Mouse (Mus musculus) cerebral cortex, adult 2 months (tissue): ENCODE data around the gene Alppl2.

ENCODE experiments used
- WGBS: fragments of 180-500 bp; shearing (Covaris S2); methylation state at CpG from one replicate; pipeline ENCODE4 v1.1.7; 2018; 5-methylcytosine and 5-hydroxymethylcytosine counted together

The Alppl2 gene

DNA sequence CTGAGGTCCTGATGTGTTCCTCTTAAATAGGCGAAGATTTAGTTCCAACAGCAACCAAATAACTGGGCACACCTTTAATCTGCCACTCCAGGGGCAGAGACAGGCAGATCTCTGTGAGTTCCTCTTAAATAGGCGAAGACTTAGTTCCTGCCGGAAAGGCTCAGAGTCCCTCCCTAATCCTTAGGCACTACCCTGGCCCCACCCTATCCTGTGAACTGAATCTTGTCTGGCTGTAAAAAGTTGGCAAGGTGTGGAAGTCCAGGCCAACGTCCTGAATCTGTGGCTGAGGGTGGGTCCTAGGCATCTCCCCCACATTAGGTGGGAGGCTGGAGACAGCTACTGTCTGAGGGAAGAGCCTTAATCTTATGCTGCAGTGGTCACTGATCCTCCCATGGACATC, at the start of gene Alppl2:
TSS of gene Alppl2 (minus strand) at position 101 of the 400 bp plus-strand sequence.
- WGBS = 84% methylated on average over 4 of the region's 4 CpGs

DNA sequence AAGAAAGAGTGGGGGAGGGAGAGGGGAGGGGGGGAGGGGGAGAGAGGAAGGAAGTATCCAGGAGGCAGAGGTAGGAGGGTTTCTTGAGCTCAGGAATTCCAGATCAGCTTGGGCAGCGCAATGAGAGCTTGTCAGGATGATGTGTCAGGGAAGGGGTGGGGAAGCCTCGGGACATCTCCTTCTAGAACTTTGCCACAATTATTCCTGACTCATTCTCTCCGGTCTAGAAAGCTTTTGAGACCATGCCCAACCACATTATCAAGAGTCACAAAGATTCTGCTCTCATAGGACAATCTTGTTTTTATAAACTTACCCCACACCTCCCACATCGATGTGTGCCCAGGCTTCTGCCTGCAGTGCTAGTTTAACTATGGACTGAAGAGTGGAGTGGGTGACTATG, 42.1 kb upstream of the Alppl2 start:
- 77% methylated on average over 4 of the region's 4 CpGs for WGBS

DNA sequence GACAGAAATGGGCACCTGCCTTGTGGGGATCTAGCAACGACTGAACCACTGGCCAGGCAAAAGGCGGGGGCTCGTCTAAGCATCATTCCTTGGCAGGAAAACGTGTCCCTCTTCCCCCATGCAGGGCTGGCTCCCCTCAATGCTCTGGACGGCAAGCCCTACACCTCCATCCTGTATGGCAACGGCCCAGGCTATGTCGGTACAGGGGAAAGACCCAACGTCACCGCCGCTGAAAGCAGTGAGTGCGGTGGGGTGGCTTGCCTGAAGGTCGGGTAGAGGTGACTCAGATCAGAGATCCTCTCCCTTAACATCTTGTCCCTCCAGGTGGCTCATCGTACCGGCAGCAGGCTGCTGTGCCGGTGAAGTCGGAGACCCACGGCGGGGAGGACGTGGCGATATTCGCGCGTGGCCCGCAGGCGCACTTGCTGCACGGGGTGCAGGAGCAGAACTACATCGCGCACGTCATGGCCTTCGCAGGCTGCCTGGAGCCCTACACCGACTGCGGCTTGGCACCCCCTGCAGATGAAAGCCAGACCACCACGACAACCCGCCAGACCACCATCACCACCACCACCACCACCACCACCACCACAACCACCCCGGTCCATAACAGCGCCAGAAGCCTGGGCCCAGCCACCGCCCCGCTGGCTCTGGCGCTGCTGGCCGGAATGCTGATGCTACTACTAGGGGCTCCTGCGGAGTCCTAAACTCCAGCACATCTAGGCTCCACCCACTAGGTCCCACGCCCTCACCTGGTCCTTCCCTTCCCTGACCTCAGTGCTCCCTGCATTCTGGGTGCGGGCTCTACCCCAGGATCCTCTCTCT, 37.7 kb upstream of the Alppl2 start:
- WGBS = 18% methylated on average over 40 of the region's 43 CpGs

DNA sequence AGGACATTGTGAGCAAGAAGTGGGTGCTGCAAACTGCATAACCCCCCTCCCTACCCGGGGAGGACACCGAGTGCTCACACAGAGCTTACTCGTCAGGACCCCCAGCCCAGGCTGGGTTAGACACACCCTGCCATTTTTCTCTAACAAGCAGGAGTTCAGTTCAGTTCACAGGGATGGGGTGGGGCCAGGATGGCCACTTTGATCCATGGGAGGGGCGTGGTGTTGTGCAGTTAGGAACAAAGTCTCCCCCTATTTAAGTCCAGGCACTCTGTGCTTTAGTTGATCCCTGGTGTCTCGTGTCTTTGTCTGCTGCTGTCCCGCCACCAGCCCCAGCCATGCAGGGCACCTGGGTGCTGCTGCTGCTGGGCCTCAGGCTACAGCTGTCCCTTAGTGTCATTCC, 34.9 kb upstream of the Alppl2 start, which contains the start of gene Akp3:
TSS of gene Akp3 (plus strand) at position 301 of the 400 bp plus-strand sequence.
- 87% methylated on average over 6 of the region's 6 CpGs for WGBS

DNA sequence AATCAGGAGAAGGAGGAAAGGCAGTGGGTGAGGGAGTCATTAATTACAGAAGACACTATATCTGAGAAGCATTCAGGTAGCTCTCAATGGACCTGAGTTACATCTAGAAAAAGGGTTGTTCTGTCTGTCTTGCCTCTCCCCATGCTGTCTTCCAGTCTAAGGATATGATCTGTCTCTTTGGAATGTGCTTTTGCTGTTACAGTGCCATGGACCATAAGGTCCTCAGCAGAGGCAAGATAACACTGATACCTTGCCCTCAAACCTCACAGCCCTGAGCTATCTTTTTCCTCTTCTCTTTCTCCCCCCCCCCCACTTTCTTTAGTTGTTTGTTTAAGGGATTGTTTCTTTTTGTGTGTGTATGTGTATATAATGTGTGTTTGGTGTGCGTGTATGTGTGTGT, 25.1 kb upstream of the Alppl2 start:
- WGBS = 87% methylated on average over 1 of the region's 1 CpGs

DNA sequence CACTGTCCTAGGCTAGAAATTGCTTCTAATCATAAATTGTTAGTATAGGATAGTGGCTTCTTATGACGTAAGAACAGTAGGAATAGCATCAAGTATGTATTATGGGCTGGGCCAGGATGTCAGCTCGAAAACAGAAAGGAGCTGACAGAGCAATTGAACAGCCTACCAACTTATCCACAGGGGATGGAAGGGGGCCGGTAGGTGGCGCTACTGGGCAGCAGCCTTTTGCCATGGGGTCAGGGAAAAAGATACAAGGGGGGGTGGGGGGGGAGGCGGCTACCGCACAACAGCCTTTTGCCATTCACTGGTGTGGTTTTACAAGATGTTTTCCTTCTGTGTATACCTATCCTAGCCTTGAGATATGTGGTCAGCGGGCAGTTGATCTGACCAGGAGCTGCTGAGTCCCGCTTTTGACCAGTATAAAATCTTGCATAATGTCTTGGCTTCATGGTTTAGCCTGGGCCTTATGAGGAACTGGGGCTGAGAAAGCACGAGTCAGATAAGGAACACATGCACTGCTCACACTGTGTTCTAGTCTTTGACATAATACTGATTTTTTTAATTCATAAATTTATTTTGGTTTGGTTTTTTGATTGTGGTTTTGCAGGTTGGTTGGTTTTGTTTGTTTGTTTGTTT, 22.1 kb upstream of the Alppl2 start:
- WGBS = 49% methylated on average over 9 of the region's 9 CpGs

DNA sequence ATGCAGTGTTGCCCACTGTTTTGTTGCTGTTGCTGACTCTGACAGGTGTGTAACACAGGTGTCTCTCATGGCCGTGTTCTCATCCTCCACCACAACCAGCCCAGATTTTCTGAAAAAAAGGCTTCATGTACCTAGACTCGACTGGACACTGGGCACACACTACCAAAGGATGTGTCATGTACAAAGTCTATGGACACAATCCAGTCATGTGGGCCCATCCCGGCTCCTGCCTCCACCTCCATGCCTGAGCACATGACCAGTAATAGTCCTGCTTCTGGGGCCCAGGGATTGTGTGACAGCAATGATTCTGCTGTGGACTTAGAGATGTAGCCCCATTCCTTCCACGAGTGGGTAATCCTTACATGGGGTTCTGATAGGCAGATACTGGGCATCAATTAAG, 18.8 kb upstream of the Alppl2 start:
- 91% methylated on average over 4 of the region's 4 CpGs for WGBS

DNA sequence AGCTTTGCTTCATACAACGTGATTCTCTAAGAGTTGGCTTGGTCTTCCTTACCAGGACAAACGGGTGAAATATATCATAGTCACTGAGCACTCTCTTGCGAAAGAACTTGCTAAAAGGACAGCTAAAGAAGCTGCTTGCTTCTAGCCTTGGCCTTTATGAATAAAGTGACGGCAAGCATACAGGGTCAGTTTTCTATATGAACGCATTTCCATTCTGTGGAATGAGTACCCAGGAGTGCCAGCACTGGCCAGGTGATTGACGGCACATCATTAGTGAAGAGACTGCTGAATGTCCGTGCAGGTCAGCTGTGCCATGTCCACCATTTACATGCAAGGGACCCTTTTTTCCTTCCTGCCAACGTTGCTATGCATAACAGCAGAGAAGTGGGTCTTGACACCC, 16.8 kb upstream of the Alppl2 start:
- 80% methylated on average over 8 of the region's 8 CpGs for WGBS

DNA sequence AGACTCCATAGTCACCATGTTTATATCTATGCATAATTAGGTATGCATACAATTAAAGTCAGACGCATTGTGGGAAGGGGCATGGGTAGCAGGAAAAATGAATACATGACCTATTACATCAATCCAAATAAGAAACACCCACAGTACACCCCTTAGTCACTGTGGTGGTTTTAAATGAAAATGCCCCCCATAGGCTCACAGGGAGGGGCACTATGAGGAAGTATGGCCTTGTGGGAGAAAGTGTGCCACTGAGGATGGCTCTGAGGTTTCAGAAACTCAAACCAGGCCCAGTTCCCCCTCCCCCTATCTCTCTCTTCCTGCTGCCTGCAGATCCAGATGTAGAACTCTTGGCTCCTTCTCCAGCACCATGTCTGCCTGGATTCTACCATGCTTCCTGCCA, 14.2 kb upstream of the Alppl2 start:
- 81% methylated on average over 1 of the region's 1 CpGs for WGBS

DNA sequence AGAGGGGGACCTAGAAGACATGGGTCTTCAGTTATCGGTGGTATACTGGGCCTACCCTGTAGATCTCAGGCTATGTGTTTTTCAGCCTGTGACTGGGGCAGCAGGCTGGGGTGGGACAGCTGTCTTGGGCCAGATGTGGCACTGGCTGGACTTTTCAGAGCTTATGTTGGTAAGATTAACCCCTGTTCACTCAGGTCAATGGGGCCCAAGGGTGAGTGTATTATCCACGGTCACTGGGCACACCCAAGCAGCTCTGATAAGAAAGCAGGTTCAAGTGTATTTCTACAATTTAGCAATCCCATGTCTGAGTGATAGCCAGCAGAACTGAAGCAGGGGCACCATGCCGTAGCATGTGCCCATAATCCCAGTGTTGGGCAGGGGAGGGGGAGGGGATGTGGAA, 12.4 kb upstream of the Alppl2 start:
- WGBS = 90% methylated on average over 3 of the region's 3 CpGs

DNA sequence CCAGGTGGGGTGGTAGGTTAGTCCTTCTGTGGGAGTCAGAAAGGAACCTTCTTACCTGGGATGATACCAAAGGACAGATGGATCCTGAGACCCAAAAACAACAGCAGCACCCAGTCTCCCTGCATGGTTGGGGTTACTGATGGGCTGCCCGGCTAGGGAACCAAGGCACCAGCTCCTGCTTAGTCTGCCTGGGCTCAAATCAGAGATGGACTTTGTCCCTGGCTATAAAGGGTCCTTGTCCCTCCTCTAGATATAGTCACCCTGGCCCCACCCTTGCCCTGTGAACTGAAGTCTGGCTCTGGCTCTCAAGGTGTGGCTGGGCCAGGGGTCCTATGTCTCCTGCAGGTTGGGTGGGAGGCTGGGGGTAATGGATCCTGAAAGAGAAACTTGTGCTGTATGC, 11.7 kb upstream of the Alppl2 start, which contains the start of gene Alpi:
TSS of gene Alpi (minus strand) at position 196 of the 400 bp plus-strand sequence.
- 100% methylated on average over 1 of the region's 1 CpGs for WGBS

DNA sequence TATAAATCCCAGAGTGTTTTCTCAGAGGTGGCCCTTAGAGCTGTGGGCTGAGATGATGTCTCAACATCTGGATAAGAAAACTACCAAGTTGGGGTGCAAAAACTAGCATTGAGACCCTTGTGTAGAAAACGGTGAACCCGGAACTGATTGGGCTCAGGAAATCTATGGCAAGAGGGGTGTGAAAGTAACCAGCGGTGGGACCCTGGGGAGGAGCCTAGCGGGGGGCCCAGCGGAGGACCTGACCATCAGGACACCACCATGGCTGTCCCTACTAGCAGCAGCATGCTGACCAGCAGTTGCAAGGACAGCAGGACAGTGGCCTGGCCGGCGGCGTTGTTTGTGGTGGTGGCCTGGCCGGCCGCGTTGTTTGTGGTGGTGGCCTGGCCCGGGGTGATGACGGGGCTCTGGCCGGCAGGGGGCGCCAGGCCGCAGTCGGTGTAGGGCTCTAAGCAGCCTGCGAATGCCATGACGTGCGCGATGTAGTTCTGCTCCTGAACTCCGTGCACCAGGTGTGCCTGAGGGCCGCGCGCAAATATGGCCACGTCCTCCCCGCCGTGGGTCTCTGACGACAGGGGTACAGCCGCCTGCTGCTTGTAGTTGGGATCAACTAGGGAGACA, 8.7 kb upstream of the Alppl2 start:
- WGBS = 19% methylated on average over 30 of the region's 30 CpGs

DNA sequence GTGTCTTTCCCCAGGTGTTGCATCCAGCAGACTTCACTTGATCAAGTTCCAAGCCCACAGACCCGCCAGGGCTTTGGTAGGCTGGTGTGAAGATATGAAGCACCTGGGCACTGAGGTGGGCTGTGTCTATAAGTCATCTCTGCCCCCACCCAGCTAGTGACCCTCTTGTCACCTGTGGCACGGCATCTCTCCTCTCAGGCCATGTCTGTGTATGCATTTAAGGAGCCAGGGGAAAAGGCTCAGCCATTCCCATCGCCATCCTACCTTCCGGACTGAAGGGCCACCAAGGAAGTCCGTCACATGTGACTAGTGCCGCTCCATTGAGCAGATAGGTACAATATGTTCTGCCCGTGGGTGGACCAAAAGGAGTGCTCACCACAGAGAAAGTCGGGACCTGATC, 5.9 kb upstream of the Alppl2 start:
- WGBS = 80% methylated on average over 8 of the region's 8 CpGs

DNA sequence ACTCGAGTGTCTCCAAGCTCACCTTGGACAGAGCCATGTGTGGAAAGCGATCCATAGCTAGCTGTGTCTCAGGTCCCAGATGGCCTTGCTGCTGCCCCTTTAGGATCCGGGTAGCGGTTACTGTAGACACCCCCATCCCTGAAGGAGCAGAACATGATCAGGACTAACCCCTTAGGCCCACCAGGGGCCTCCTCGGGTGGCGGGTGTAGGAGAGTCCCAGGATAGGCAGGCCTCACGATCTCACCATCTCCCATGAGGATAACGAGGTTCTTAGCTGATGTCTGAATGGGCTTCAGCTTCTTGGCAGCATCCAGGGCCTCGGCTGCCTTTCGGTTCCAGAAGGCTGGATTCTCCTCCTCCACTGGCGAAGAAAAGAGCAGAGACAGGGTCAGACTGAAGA, 477 bp downstream of the Alppl2 start:
- 88% methylated on average over 11 of the region's 11 CpGs for WGBS

DNA sequence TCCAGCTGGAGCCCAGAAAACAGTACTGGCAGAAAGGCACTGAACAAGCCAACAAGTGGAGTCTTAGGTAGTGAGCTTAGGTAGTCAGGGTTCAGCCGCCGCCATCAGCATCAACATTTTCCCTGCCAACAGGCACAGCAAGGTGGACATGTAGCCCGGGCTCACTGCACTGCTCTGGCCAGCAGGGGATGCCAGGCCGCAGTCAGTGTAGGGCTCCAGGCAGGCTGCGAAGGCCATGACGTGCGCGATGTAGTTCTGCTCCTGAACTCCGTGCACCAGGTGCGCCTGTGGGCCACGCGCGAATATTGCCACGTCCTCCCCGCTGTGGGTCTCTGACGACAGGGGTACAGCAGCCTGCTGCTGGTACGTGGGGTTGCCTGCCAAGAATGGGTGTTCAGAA, 2.8 kb downstream of the Alppl2 start:
- WGBS = 77% methylated on average over 17 of the region's 17 CpGs

DNA sequence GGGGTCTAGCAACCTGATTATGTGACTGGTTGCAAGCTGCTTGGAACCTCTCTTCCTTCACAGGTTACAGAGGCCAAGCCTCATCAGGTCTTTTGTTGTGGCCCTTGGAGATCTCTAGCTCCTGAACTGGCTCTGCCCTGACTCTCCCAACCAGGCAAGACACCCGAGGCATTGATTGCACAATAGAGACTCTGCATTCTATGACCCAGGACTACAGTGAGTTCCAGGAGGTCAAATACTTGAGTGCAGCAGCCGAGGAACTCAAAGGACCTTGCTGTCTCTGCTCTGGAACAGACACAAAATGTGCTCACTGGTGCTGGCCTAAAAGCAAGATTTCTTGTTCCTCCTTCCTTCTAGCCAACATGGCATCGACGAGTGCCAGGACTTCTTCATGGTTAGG, 3.5 kb downstream of the Alppl2 start:
- WGBS = 74% methylated on average over 4 of the region's 4 CpGs

DNA sequence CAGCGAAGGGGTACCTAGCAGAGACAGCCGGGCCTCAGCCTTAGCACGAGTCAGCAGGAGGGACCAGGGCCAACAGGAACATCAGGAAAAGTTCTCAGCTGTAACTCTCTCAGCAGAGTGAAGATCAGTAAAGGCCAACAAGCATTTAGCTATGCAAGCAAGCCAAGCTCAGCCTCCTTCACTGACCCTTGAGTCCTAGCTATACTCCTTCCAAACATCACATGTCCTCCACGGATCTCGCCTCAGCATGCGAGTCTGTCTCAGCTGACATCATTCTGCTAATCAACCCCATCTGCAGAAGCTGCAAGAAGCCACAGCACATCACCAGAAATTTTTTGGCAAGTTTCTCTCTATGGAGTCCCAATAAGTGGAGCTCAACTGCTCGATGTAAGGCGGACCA, 16.0 kb downstream of the Alppl2 start:
- WGBS = 90% methylated on average over 8 of the region's 8 CpGs

DNA sequence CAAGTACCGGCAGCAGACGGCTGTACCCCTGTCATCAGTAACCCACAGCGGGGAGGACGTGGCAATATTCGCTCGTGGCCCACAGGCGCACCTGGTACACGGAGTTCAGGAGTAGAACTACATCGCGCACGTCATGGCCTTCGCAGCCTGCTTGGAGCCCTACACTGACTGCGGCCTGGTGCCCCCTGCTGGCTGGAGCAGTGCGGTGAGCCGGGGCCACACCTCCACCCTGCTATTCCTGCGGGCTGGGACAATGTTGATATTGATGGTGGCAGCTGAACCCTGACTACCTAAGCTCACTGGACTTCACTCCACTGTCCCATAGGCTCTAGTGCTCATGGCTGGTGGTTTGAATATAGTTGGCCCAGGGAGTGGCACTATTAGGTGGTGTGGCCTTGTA, 19.0 kb downstream of the Alppl2 start:
- WGBS = 58% methylated on average over 16 of the region's 16 CpGs

DNA sequence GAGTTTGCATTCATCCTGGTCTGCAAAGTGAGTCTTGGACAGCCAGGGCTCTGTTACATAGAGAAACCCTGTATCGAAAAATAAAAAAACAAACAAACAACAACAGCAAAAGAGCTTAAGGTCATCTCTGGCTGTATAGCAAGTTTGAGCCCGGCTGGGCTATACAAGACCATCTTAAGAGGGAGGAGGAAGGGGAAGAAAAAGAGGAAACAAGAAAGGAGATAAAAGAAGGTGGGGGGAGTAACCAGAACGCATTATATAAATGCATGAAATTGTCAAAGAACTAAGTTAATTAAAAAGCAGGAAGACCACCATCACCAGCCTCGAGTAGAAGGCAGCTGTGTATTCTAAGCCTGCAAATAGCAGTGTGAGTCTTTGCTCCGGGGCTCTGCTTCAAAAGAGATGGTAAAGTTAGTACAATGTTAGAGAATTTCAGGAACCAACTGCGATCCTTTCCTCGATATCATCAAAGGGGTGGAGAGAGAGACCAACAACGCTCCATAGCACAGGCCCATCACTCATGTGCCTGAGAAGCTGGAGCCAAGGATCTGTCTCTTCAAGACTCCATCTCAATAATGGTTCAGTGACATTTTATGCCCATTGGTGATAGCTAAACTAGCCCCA, 30.6 kb downstream of the Alppl2 start:
- 80% methylated on average over 8 of the region's 8 CpGs for WGBS

DNA sequence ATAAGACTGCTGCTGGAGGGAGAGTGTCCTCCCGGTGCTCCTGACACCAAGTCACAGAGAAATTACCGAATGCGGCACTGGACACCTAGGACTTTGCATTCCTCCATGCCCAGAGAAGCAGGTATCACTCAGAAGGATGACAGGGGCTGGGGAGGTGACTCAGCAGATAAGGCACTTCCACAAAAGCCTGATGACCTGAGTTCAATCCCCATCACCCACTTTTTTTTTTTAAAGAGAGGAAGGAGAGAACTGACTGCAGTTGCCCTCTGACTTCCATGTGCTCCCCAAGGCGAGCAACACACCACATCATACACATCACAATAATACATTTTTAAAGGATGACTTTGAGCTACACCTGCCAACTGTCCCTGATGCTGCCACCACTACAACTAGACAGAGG, 32.7 kb downstream of the Alppl2 start:
- WGBS = 78% methylated on average over 4 of the region's 4 CpGs

DNA sequence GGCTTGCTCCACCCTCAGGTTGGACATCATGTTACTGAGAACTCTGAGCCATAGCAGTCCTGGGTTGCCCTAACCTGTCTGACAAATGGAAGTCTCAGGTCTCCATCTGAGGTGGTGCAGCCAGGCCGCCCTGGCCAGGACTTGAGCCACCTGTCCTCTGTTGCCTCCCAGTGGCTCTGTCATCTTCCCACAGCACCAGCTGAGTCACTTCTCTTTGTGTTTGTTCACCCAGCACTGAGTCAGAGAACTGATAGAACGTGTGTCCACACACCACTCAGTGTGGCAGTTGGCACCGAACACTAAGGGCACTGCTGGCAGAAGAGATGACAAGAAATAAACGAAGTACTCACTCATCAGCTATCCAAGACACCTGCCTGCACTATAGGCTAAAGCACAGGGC, 38.4 kb downstream of the Alppl2 start:
- WGBS = 54% methylated on average over 4 of the region's 4 CpGs

DNA sequence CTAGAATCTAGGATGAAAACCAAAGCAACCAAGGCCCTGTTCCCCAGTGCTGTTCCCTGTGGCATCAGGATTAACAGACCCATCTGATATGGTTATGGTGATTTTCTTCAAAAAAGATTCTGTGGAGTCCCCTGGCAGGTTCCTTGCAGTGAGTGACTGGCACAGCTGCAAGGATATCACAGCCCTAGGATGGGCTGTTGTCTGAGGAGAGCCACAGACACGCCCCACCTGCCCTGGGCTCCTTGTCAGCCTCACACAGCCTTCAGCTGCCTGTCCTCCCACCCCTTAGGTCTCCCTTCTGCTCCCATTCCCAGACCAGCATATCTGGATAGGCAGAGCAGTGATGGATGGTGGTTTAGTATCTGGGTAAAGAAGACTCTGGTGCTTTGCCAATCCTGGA, 39.0 kb downstream of the Alppl2 start:
- WGBS = 94% methylated on average over 1 of the region's 1 CpGs
